Mouse (Mus musculus) MEL (cell line): ENCODE measurements around the gene St8sia2. TPM values are rescaled to one million over a fixed set of nuclear protein-coding genes. Genes with fewer than 3 reads are reported as not detected.
A peak's percentile ranks its signal among the peaks of the same experiment; 100 is the strongest.

ENCODE experiments used
- DNase-seq: peaks from one replicate; pipeline ENCODE4 v3.0.0; 2011; ENCODE audit warnings: low read depth, low spot score
- H3K27ac ChIP-seq: 2 replicates; pipeline ENCODE4 v1.5.1; 2012; ENCODE audit warnings: low read depth, mild to moderate bottlenecking, control low read depth, low read length, moderate library complexity; ENCODE audit not compliant: control insufficient read depth
- H3K27me3 ChIP-seq, 2 experiments: fragments of 150-350 bp in 1 of 2; sonication (generic) in 1 of 2; 2 replicates each; pipeline ENCODE4 v1.6.1; 2012; ENCODE audit warnings: low read length in 2 of 2, mild to moderate bottlenecking in 2 of 2, improper control_type of control experiment in 1 of 2, moderate library complexity in 1 of 2; ENCODE audit not compliant: insufficient read depth in 2 of 2, control insufficient read depth in 1 of 2
- H3K36me3 ChIP-seq, 2 experiments: 2 replicates each; pipeline ENCODE4 v1.6.1; 2012 to 2014; ENCODE audit warnings: low read length in 2 of 2, improper control_type of control experiment in 1 of 2, inconsistent platforms in 1 of 2, mild to moderate bottlenecking in 1 of 2; ENCODE audit not compliant: insufficient read depth in 2 of 2, control insufficient read depth in 1 of 2
- H3K4me1 ChIP-seq, 2 experiments: fragments of 150-350 bp in 1 of 2; sonication (generic) in 1 of 2; 2 replicates each; pipeline ENCODE4 v1.6.1; 2012; ENCODE audit warnings: low read length in 2 of 2, improper control_type of control experiment in 1 of 2, mild to moderate bottlenecking in 1 of 2; ENCODE audit not compliant: insufficient read depth in 2 of 2, control insufficient read depth in 1 of 2
- H3K4me3 ChIP-seq, 2 experiments: fragments of 150-350 bp in 1 of 2; sonication (generic) in 1 of 2; 2 replicates each; pipeline ENCODE4 v1.5.1; 2012; ENCODE audit warnings: low read depth in 2 of 2, low read length in 2 of 2, mild to moderate bottlenecking in 2 of 2, moderate library complexity in 2 of 2, control low read depth in 1 of 2, improper control_type of control experiment in 1 of 2; ENCODE audit not compliant: control insufficient read depth in 1 of 2, insufficient read depth in 1 of 2
- H3K79me2 ChIP-seq: 2 replicates; pipeline ENCODE4 v1.6.1; 2012; ENCODE audit warnings: mild to moderate bottlenecking, low read length, moderate library complexity; ENCODE audit not compliant: control insufficient read depth, poor library complexity, insufficient read depth
- H3K9ac ChIP-seq: 2 replicates; pipeline ENCODE4 v1.6.1; 2012; ENCODE audit warnings: low read depth, mild to moderate bottlenecking, control low read depth, low read length, moderate library complexity; ENCODE audit not compliant: control insufficient read depth, poor library complexity, severe bottlenecking
- H3K9me3 ChIP-seq: fragments of 150-350 bp; sonication (generic); replicated peaks from 2 replicates; pipeline ENCODE4 v1.6.1; 2012; ENCODE audit warnings: mild to moderate bottlenecking, low read length, improper control_type of control experiment, moderate library complexity; ENCODE audit not compliant: insufficient read depth
- BHLHE40 ChIP-seq: IDR thresholded peaks from 2 replicates; pipeline ENCODE4 v1.6.1; 2012; ENCODE audit warnings: low read depth, mild to moderate bottlenecking, inconsistent platforms, low read length, improper control_type of control experiment, borderline replicate concordance
- CHD1 ChIP-seq: IDR thresholded peaks from 2 replicates; pipeline ENCODE4 v1.6.1; 2012; ENCODE audit warnings: low read depth, mild to moderate bottlenecking, inconsistent platforms, low read length, improper control_type of control experiment
- CTCF ChIP-seq, 3 experiments: IDR thresholded peaks in 2 of 3; conservative IDR thresholded peaks in 1 of 3; 2 replicates each; pipeline ENCODE4 v1.5.1; 2011 to 2012; ENCODE audit warnings: low read length in 3 of 3, low read depth in 2 of 3, mild to moderate bottlenecking in 2 of 3, improper control_type of control experiment in 1 of 3, inconsistent platforms in 1 of 3, mixed read lengths in 1 of 3, moderate library complexity in 1 of 3; ENCODE audit not compliant: control insufficient read depth in 1 of 3, insufficient read depth in 1 of 3, poor library complexity in 1 of 3, severe bottlenecking in 1 of 3
- ELF1 ChIP-seq: IDR thresholded peaks from 2 replicates; pipeline ENCODE4 v1.6.1; 2014; ENCODE audit warnings: low read depth, mild to moderate bottlenecking, inconsistent platforms, low read length, improper control_type of control experiment, moderate library complexity
- HCFC1 ChIP-seq: IDR thresholded peaks from 2 replicates; pipeline ENCODE4 v1.6.1; 2012; ENCODE audit warnings: low read depth, mild to moderate bottlenecking, inconsistent platforms, low read length, improper control_type of control experiment, moderate library complexity
- MEF2A ChIP-seq: IDR thresholded peaks from 2 replicates; pipeline ENCODE4 v1.6.1; 2014; ENCODE audit warnings: low read depth, mild to moderate bottlenecking, inconsistent platforms, low read length, improper control_type of control experiment; ENCODE audit not compliant: poor library complexity, insufficient replicate concordance, severe bottlenecking; ENCODE audit errors: extremely low read depth
- MYC ChIP-seq: IDR thresholded peaks from 2 replicates; pipeline ENCODE4 v1.6.1; 2011; ENCODE audit warnings: low read depth, mild to moderate bottlenecking, low read length, improper control_type of control experiment, moderate library complexity
- NRF1 ChIP-seq: IDR thresholded peaks from 2 replicates; pipeline ENCODE4 v1.6.1; 2014; ENCODE audit warnings: low read depth, mild to moderate bottlenecking, inconsistent platforms, low read length, improper control_type of control experiment, moderate library complexity; ENCODE audit not compliant: poor library complexity, insufficient read depth, severe bottlenecking
- POLR2AphosphoS5 ChIP-seq: IDR thresholded peaks from 2 replicates; pipeline ENCODE4 v1.6.1; 2012; ENCODE audit warnings: low read depth, borderline replicate concordance, mild to moderate bottlenecking, inconsistent platforms, low read length, moderate library complexity, mixed read lengths
- RAD21 ChIP-seq: IDR thresholded peaks from 2 replicates; pipeline ENCODE4 v1.6.1; 2011; ENCODE audit warnings: mild to moderate bottlenecking, low read depth, low read length, improper control_type of control experiment
- SMC3 ChIP-seq: IDR thresholded peaks from 2 replicates; pipeline ENCODE4 v1.6.1; 2011; ENCODE audit warnings: low read depth, low read length, improper control_type of control experiment
- ZKSCAN1 ChIP-seq: IDR thresholded peaks from 2 replicates; pipeline ENCODE4 v1.6.1; 2012; ENCODE audit warnings: low read depth, mild to moderate bottlenecking, inconsistent platforms, low read length, improper control_type of control experiment, moderate library complexity
- ZNF384 ChIP-seq: IDR thresholded peaks from 2 replicates; pipeline ENCODE4 v1.6.1; 2012; ENCODE audit warnings: low read depth, mild to moderate bottlenecking, inconsistent platforms, low read length, improper control_type of control experiment
- polyA plus RNA-seq, 2 experiments: library from polyadenylated mRNA; stranded (reverse) in 1 of 2; unstranded in 1 of 2; fragments of >175 nt in 1 of 2; fragments of >200 nt in 1 of 2; gene quantifications; 2 replicates each; pipeline versions ENCODE4 v1.2.1 to v1.2.4; 2012; ENCODE audit warnings: low replicate concordance in 2 of 2, low read depth in 1 of 2; ENCODE audit not compliant: insufficient read length in 2 of 2, insufficient read depth in 1 of 2, missing spikeins in 1 of 2
- total RNA-seq: library from RNA; depleted of rRNA; stranded (reverse); fragments of 300-350 nt; gene quantifications from 2 replicates; pipeline ENCODE4 v1.2.3, GENCODE M21; 2012

The St8sia2 gene
- total and polyA plus RNA-seq, 3 experiments = not detected

- H3K9me3 ChIP-seq = no peaks in the 10 kb centered on the region
- no peaks in the 10 kb centered on the region for H3K27me3 ChIP-seq
- H3K9ac ChIP-seq = no peak overlapping the region
- H3K4me1 ChIP-seq = no peaks in the 10 kb centered on the region
- no peaks in the 10 kb centered on the region for H3K79me2 ChIP-seq
- TF ChIP-seq BHLHE40 (no peak), MYC (no peak)
- TF ChIP-seq, all 39 proteins: peak for 0
- DNase-seq = no peak
- Histone ChIP-seq H3K27ac (no peak overlapping the region), H3K36me3 (no peaks in the 10 kb centered on the region), H3K4me3 (no peak overlapping the region)
Observed at GRCm38 (mm10) chr7:74043562-74044138, 30.2 kb upstream of the St8sia2 start.

GRCm38 (mm10) chr7:74025007-74025406, 11.5 kb upstream of the St8sia2 start:
- no peaks in the 10 kb centered on the region for H3K36me3 ChIP-seq
- H3K79me2 ChIP-seq = no peaks in the 10 kb centered on the region
- no peak overlapping the region for H3K4me3 ChIP-seq
- TF ChIP-seq NRF1 (no peak), SMC3 (peak; percentile 76), HCFC1 (no peak), CTCF (IDR thresholded peaks at IDR 0.05 in 2 of 3, conservative IDR thresholded peaks at IDR 0.05 in 1 of 3; ENCODE audit: control insufficient read depth in 1 of 3, insufficient read depth in 1 of 3, low read depth in 2 of 3, low read length in 3 of 3, poor library complexity in 1 of 3, severe bottlenecking in 1 of 3) (peak; percentile 48 to 81 (median 63)), ZNF384 (no peak), RAD21 (peak; percentile 35), MEF2A (no peak), POLR2AphosphoS5 (no peak), ELF1 (no peak), ZKSCAN1 (no peak), CHD1 (no peak)
- H3K27ac ChIP-seq = no peak overlapping the region
- peak; percentile 36 for DNase-seq
- H3K27me3 ChIP-seq = no peaks in the 10 kb centered on the region
- no peaks in the 10 kb centered on the region for H3K4me1 ChIP-seq
- no peaks in the 10 kb centered on the region for H3K9me3 ChIP-seq
- H3K9ac ChIP-seq = no peak overlapping the region

- DNase-seq = no peak
- no peak for TF ChIP-seq RAD21
- H3K36me3 ChIP-seq = no peaks in the 10 kb centered on the region
- H3K4me3 ChIP-seq = no peak overlapping the region
- H3K27me3 ChIP-seq = no peaks in the 10 kb centered on the region
- no peaks in the 10 kb centered on the region for H3K9me3 ChIP-seq
- H3K9ac ChIP-seq = no peak overlapping the region
- no peaks in the 10 kb centered on the region for H3K4me1 ChIP-seq
- H3K79me2 ChIP-seq = no peaks in the 10 kb centered on the region
- no peak overlapping the region for H3K27ac ChIP-seq
Observed at GRCm38 (mm10) chr7:74024171-74024570, 10.7 kb upstream of the St8sia2 start.
